Mouse (Mus musculus) liver, adult 2 months (tissue): ENCODE data around the gene Fam208a.

Experiments
- CTCF ChIP-seq: fragments of 200-500 bp; IDR thresholded peaks from 2 replicates; pipeline ENCODE4 v1.5.1; 2011; ENCODE audit warnings: low read depth, low read length, control low read depth
- POLR2A ChIP-seq: fragments of 200-500 bp; IDR thresholded peaks from 2 replicates; pipeline ENCODE4 v1.6.1; 2011; ENCODE audit warnings: low read length, control low read depth; ENCODE audit not compliant: insufficient read depth; ENCODE audit errors: extremely low read depth

DNA sequence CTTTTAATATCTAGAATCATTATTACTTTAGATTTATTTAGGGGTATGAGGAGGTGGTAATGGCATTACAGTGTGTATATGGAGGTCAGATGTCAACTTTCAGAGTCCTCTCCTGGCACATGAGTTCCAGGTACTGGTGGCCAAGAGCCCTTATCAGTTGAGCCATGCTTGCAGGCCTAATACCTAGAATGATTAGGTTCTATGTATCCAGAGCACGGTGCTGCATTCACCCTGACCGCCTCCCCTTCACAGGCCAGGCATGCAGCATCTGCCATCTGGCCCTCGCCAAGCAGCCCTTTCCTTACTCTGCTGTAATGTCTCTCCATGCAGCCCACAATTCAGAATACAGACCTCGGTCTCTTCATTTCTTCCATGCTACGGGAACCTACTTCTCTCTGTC, 62.8 kb downstream of the Fam208a start:
- no peak for TF ChIP-seq CTCF
- no peak for TF ChIP-seq POLR2A
